Mouse (Mus musculus) lung, adult 18-20 months (tissue): ENCODE measurements around the gene Mmp28.

Experiments
- DNase-seq, 2 experiments: peaks; one replicate each; pipeline ENCODE4 v3.0.0; 2022; ENCODE audit warnings: mixed read lengths in 2 of 2

The Mmp28 gene

GRCm38 (mm10) chr11:83462711-83463244 lies at the start of gene Mmp28:
Mmp28 (minus strand) TSS chr11:83463071.
- peak; percentile 76 to 79 for DNase-seq

- no peak for DNase-seq
Measured at GRCm38 (mm10) chr11:83509521-83509920, 46.6 kb upstream of the Mmp28 start.

GRCm38 (mm10) chr11:83504308-83504707 lies 41.4 kb upstream of the Mmp28 start:
- DNase-seq, result no peak

- DNase-seq, result no peak
Measured at GRCm38 (mm10) chr11:83495571-83495970, 32.7 kb upstream of the Mmp28 start.

GRCm38 (mm10) chr11:83491488-83491887 lies 28.6 kb upstream of the Mmp28 start:
- DNase-seq, result no peak

GRCm38 (mm10) chr11:83473235-83474016 lies 10.6 kb upstream of the Mmp28 start:
- DNase-seq, result peak in 1 of 2 experiments; percentile 30

- peak; percentile 98 for DNase-seq
Measured at GRCm38 (mm10) chr11:83472324-83473234, 9.7 kb upstream of the Mmp28 start, which contains the start of gene Taf15. Taf15 (plus strand) TSS chr11:83473086.

- no peak for DNase-seq
Measured at GRCm38 (mm10) chr11:83471766-83472165, 8.9 kb upstream of the Mmp28 start.

GRCm38 (mm10) chr11:83468765-83469164 lies 5.9 kb upstream of the Mmp28 start:
- no peak for DNase-seq

- DNase-seq, result peak; percentile 73 to 83
Measured at GRCm38 (mm10) chr11:83467120-83467652, 4.3 kb upstream of the Mmp28 start.

- DNase-seq, result peak; percentile 79 to 86
Measured at GRCm38 (mm10) chr11:83465976-83466375, 3.1 kb upstream of the Mmp28 start.

- no peak for DNase-seq
Measured at GRCm38 (mm10) chr11:83461462-83462027, 1.3 kb downstream of the Mmp28 start.

GRCm38 (mm10) chr11:83457912-83458601 lies 4.8 kb downstream of the Mmp28 start:
- no peak for DNase-seq

- no peak for DNase-seq
Measured at GRCm38 (mm10) chr11:83457257-83457656, 5.6 kb downstream of the Mmp28 start.

- DNase-seq, result no peak
Measured at GRCm38 (mm10) chr11:83455608-83456007, 7.3 kb downstream of the Mmp28 start.

GRCm38 (mm10) chr11:83454548-83454947 lies 8.3 kb downstream of the Mmp28 start:
- DNase-seq, result peak; percentile 65 to 78

- DNase-seq, result no peak
Measured at GRCm38 (mm10) chr11:83451281-83451680, 11.6 kb downstream of the Mmp28 start.

- DNase-seq, result no peak
Measured at GRCm38 (mm10) chr11:83450550-83450949, 12.3 kb downstream of the Mmp28 start.

- DNase-seq, result peak in 1 of 2 experiments; percentile 41
Measured at GRCm38 (mm10) chr11:83449298-83449697, 13.6 kb downstream of the Mmp28 start.

GRCm38 (mm10) chr11:83448927-83449236 lies 14.0 kb downstream of the Mmp28 start:
- peak; percentile 78 to 81 for DNase-seq

- DNase-seq, result peak; percentile 46 to 51
Measured at GRCm38 (mm10) chr11:83448021-83448926, 14.6 kb downstream of the Mmp28 start.
